Mouse (Mus musculus) forelimb bud, embryonic 11.5 days (tissue): ENCODE results near the gene Abtb1.

Experiments
- DNase-seq: peaks from one replicate; pipeline ENCODE4 v3.0.0-alpha.2; 2012; ENCODE audit warnings: low read depth, low spot score

The Abtb1 gene

GRCm38 (mm10) chr6:88803051-88803450, 38.7 kb downstream of the Abtb1 start:
- no peak for DNase-seq

- no peak for DNase-seq
These were observed 41.0 kb downstream of the Abtb1 start for GRCm38 (mm10) chr6:88800735-88801134.

GRCm38 (mm10) chr6:88800191-88800590, 41.6 kb downstream of the Abtb1 start:
- no peak for DNase-seq

GRCm38 (mm10) chr6:88794561-88794971, 47.2 kb downstream of the Abtb1 start:
- no peak for DNase-seq

GRCm38 (mm10) chr6:88793872-88794271, 47.9 kb downstream of the Abtb1 start:
- no peak for DNase-seq

- no peak for DNase-seq
These were observed 48.5 kb downstream of the Abtb1 start for GRCm38 (mm10) chr6:88793243-88793642.

- DNase-seq, result no peak
These were observed 49.6 kb downstream of the Abtb1 start for GRCm38 (mm10) chr6:88792147-88792691.

GRCm38 (mm10) chr6:88791299-88791698, 50.5 kb downstream of the Abtb1 start:
- no peak for DNase-seq

- no peak for DNase-seq
These were observed 53.6 kb downstream of the Abtb1 start for GRCm38 (mm10) chr6:88788219-88788618.

GRCm38 (mm10) chr6:88787496-88787895, 54.3 kb downstream of the Abtb1 start:
- DNase-seq, result no peak

GRCm38 (mm10) chr6:88786732-88787445, 54.9 kb downstream of the Abtb1 start:
- no peak for DNase-seq
